ENCODE assay signal across 18 mouse cellular contexts in the genomic region with DNA sequence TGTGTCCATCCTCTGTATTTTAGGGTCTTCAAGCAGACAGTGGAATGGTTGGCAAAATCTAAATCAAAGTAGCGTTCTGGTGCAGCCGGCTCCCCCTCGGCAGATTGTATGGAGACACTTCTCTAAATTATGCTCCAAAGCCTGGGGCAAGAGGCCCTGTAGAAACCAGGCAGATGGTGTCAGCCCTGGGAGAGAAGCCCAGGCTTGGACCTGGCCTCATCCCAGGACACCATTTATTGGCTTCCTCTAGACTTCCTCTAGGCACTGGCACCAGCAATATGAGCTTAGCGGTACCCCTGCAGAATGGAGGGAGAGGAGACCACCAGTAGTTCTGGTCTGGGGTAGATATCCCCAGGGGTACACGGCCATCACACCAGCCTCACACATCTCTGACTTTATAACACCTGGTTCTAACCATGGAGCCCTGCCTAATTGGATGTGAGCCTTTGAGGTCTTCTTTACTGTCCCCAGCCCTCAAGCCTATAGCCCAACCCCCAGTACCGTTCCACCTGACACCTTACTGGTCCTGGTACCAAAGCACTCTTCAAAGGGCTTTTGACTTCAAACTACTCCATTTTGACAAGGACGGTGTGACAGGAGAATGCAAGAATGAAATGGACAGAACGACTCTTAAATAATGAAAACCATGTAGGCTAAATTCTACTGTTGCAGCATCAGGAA. TPM values are rescaled to one million over a fixed set of nuclear protein-coding genes. Genes with fewer than 3 reads are reported as not detected.
DNase-seq lines count a peak whose midpoint lies in the region; ATAC-seq lines count a peak whose summit lies in the region.
"Had no signal": no experiment of that assay in that cellular context is flagged by ENCODE, and none has a peak within 500 bp of the region (broad histone marks: within the 10 kb centered on the region; RNA-seq: fewer than 3 reads in every experiment).

No protein-coding gene starts in this region.

- H3K4me2 ChIP-seq in hindbrain, embryonic 14.5 days (replicated peaks) = no peak overlapping the region
- no peak overlapping the region for H3K4me2 ChIP-seq in hindbrain, embryonic 11.5 days (replicated peaks; ENCODE audit: low read depth, low read length)
- H3K4me2 ChIP-seq: embryonic facial prominence, embryonic 12.5 days; limb, embryonic 13.5 days; midbrain, embryonic 11.5 days had no signal

- 79% methylated on average over 8 of the region's 8 CpGs for WGBS in hindbrain, embryonic 14.5 days
- WGBS in hindbrain, embryonic 11.5 days = 87% methylated on average over 8 of the region's 8 CpGs

- H3K4me1 ChIP-seq in hindbrain, embryonic 14.5 days (replicated peaks; ENCODE audit: control insufficient read depth, insufficient read depth, low read length) = no peaks in the 10 kb centered on the region
- H3K4me1 ChIP-seq in hindbrain, embryonic 11.5 days (replicated peaks; ENCODE audit: control insufficient read depth, insufficient read depth, low read length) = no peaks in the 10 kb centered on the region
- H3K4me1 ChIP-seq: embryonic facial prominence, embryonic 12.5 days; limb, embryonic 13.5 days had no signal

- no peak for DNase-seq in hindbrain, embryonic 14.5 days (ENCODE audit: low spot score)
- no peak for DNase-seq in hindbrain, embryonic 11.5 days (ENCODE audit: low spot score)
- peak; percentile 68 for DNase-seq in right cerebral cortex, postnatal 10 days (ENCODE audit: low spot score in 2 of 2)
- DNase-seq in right cerebral cortex, adult 18-20 months = no peak
- peak; percentile 95 to 97 for DNase-seq in cerebellum, postnatal 14 days
- DNase-seq in testis, postnatal 10 days (ENCODE audit: low spot score) = no peak
- DNase-seq in adrenal gland, adult 2 months = no peak
- DNase-seq in frontal cortex, adult 2 months (ENCODE audit: extremely low spot score in 1 of 2, low spot score in 1 of 2) = no peak
- DNase-seq: adrenal gland, postnatal 25 days; B cell, adult 2 months; heart, adult 11 months; kidney, postnatal 10 days; liver, postnatal 0 days; lung, postnatal 36 days had no signal

- no peak overlapping the region for H3K4me3 ChIP-seq in hindbrain, embryonic 14.5 days (replicated peaks; ENCODE audit: low read length)
- H3K4me3 ChIP-seq in hindbrain, embryonic 11.5 days (ENCODE audit: low read depth, low read length) = no peak overlapping the region
- H3K4me3 ChIP-seq: embryonic facial prominence, embryonic 12.5 days; limb, embryonic 13.5 days had no signal

- no peaks in the 10 kb centered on the region for H3K27me3 ChIP-seq in hindbrain, embryonic 14.5 days (ENCODE audit: control insufficient read depth, insufficient read depth, low read length)
- H3K27me3 ChIP-seq in hindbrain, embryonic 11.5 days (ENCODE audit: control insufficient read depth, insufficient read depth, low read length) = no peaks in the 10 kb centered on the region
- H3K27me3 ChIP-seq: embryonic facial prominence, embryonic 12.5 days; limb, embryonic 13.5 days had no signal

- no peaks in the 10 kb centered on the region for H3K9me3 ChIP-seq in hindbrain, embryonic 14.5 days (ENCODE audit: control insufficient read depth, low read length)
- H3K9me3 ChIP-seq in hindbrain, embryonic 11.5 days (ENCODE audit: control insufficient read depth, low read length) = no peaks in the 10 kb centered on the region
- H3K9me3 ChIP-seq: embryonic facial prominence, embryonic 12.5 days; limb, embryonic 13.5 days had no signal

- no peak overlapping the region for H3K9ac ChIP-seq in hindbrain, embryonic 14.5 days
- H3K9ac ChIP-seq in hindbrain, embryonic 11.5 days (ENCODE audit: low read depth, low read length) = no peak overlapping the region
- H3K9ac ChIP-seq: embryonic facial prominence, embryonic 12.5 days; limb, embryonic 13.5 days; liver, postnatal 0 days had no signal

- H3K36me3 ChIP-seq in hindbrain, embryonic 14.5 days (replicated peaks; ENCODE audit: control insufficient read depth, insufficient read depth) = no peaks in the 10 kb centered on the region; the same call in 1 of the 2 replicates
- no peaks in the 10 kb centered on the region for H3K36me3 ChIP-seq in hindbrain, embryonic 11.5 days (ENCODE audit: control insufficient read depth, insufficient read depth, low read length)
- H3K36me3 ChIP-seq: embryonic facial prominence, embryonic 12.5 days; limb, embryonic 13.5 days had no signal

- peak; percentile 37; the same call in 1 of the 2 replicates for ATAC-seq in hindbrain, embryonic 14.5 days (ENCODE audit: low FRiP score)
- ATAC-seq in hindbrain, embryonic 11.5 days (ENCODE audit: low FRiP score) = no peak
- ATAC-seq: intestine, postnatal 0 days; liver, postnatal 0 days had no signal

- H3K27ac ChIP-seq in hindbrain, embryonic 14.5 days = no peak overlapping the region
- no peak overlapping the region for H3K27ac ChIP-seq in hindbrain, embryonic 11.5 days (ENCODE audit: low read depth, low read length)
- H3K27ac ChIP-seq: embryonic facial prominence, embryonic 12.5 days; limb, embryonic 13.5 days had no signal

RNA-seq across cellular contexts. Expression of gene Sel1l3, which starts 52.1 kb away (rescaled TPM):
- 7.7 and 8.2 TPM in 2 replicates for polyA plus RNA-seq in hindbrain, embryonic 14.5 days (2014; fragmentation: Nextera tagmentation; extraction: Ambion mirVana)
- 2.7 and 3.7 TPM in 2 replicates for polyA plus RNA-seq in hindbrain, embryonic 11.5 days (2014; fragmentation: Nextera tagmentation; extraction: Ambion mirVana)
- 1 to 10 TPM in 1 of 2 experiments, under 1 TPM in 1; 0.95 to 2.0 TPM for total RNA-seq in adrenal gland, adult 2 months (2021)
- polyA plus RNA-seq in adrenal gland, adult 2 months (2012; rRNA removed) = 0.89 and 0.97 TPM in 2 replicates
- polyA plus RNA-seq in frontal cortex, adult 2 months (2012; rRNA removed) = 28.3 and 28.8 TPM in 2 replicates

Comparison
In these comparisons a context has a peak if more than half of its experiments do, and no peak if none do; other contexts are left out.
1. DNase-seq: peak in right cerebral cortex, postnatal 10 days (2 of 2) and cerebellum, postnatal 14 days (2 of 2); none in hindbrain, embryonic 14.5 days (single experiment), hindbrain, embryonic 11.5 days (single experiment), right cerebral cortex, adult 18-20 months (single experiment), testis, postnatal 10 days (single experiment), adrenal gland, adult 2 months (single experiment) and frontal cortex, adult 2 months (0 of 2).